Mouse (Mus musculus) fat pad, adult 2 months (tissue): ENCODE data around the gene Prkar1b.
A peak's percentile ranks its signal among the peaks of the same experiment; 100 is the strongest.

Experiments
- DNase-seq: peaks from one replicate; pipeline ENCODE4 v3.0.0-alpha.2; 2011; ENCODE audit warnings: low read depth, low spot score; ENCODE audit errors: extremely low read depth

The Prkar1b gene

DNA sequence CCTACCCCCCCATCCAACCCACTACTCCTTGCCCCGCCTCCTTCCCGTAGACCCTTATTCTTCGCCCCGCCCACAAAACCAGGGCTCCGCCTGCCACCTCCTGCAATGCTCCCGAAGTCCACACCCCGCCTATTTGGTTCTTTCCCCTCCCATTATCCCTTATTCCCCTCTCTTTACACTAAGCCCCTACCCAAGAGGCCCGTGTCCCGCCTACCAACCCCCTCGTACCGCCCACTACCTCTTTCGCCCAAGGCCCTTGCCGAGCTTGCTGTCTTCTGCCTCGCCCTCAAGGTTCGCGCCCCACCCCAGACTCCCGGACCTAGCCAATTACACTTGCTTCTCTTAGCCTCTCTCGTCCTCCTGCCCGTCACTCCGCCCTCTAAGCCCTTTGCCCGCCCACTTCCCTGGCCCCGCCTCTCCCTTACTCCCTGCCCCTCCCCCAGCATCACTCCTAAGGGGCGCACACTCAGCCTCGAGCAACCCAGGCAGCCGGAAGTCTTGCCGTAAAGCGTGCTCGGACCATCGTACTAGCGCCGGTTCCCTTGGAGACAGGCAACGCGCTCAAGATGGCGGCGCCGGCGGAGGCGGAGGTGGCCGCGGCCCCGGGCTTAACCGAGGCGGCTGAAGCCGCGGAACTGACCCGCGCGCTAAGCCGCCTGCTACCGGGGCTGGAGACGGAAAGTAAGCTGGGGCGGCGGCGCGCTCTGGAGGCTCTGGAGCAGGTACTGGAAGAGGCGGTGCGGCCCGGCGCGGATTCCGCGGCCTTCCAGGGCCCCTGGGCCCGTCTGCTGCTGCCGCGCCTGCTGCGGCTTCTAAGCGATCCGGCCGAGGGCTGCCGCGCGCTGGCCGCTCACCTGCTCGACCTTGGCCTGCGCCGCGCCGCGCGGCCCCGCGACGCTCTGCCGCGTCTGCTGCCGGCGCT is at the start of gene Prkar1b, which contains the start of gene Dnaaf5:
Gene Prkar1b, minus strand, starts transcription at position 321 of the 922 bp plus-strand sequence.
Gene Dnaaf5, plus strand, starts transcription at position 543 of the 922 bp plus-strand sequence.
- DNase-seq: peak; percentile 88

DNA sequence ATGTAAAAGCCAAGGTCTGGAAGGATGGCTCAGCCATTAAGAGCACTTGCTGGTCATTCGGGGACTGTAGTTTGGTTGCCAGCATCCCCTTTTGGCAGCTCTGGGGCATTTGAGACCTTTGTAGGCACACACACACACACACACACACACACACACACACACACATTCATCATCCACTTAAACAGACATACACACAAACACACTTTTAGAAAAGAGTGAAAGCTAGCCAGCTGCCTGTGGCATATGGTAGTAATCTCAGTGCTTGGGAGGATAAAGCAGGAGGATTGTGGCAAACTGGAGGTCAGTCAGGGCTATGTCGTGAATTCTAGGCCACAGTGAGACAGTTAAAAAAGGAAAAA is 49.8 kb upstream of the Prkar1b start:
- no peak for DNase-seq

DNA sequence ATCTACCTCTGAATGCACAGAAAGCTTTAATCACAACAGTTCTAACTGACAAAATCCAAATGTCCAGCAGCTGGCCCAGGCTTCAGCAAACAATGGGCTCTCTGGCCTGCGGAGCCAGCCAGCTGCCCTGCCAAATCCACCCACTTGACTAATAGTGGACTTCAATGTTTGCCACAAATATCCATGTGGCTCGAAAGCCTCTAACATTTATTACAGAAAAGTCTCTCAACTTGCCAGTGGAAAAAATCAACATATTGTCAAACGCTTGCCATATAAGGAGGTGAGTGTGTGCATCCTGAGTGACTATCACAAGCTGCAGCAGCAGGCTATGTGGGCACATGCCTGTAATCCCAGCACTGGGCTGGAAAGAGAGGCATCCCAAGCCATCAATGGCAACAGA is 49.0 kb upstream of the Prkar1b start:
- no peak for DNase-seq

DNA sequence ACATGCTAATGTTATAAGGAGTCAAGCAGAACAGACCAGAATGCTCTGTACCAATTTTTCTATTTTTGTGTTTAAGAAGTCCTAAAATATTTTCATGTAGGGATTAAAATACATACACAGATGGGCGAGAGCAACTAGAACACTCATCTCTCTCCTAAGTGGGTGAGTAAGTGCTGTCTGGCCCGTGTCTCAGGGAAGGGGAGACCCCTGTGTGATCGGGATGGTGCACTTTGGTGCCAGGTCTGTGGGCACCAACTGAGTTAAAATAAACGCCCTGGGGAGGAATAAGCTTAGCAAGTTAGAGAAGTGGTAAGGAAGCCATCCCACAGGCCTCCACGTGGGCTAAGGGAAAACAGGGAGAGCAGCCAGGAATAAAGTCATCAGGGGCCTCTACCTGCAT is 41.2 kb upstream of the Prkar1b start:
- no peak for DNase-seq

DNA sequence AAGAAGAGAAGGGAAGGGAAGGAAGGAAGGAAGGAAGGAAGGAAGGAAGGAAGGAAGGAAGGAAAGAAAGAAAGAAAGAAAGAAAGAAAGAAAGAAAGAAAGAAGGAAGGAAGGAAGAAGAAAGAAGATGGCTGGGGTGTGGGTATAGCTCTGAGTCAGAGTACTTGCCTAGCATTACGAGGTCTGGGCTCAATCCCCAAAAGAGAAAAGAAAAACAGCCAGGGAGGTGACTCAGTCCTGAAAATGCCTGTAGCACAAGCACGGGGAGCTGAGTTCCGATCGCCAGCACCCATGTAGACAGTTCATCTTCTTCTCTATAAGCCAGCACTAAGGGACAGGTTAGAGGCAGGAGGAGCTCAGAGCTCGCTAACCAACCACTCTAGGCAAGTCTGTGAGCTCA is 39.9 kb upstream of the Prkar1b start:
- no peak for DNase-seq

DNA sequence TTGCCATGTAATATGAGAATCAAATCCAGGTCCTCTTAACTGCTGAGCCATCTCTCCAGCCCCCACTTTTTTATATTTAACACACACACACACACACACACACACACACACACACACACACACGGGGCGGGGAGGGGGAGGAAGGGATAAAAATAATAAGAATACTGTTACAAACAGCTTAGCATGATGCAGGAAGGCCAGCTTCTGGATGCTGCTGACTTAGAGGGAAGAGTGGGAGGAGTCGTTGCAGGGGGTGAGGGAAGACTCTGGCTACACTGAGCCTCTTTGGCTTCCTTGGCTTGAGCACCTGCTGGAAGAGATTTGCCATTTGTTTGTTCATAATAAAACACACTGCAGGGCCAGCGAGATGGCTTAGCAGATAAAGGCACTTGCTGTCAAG is 35.1 kb upstream of the Prkar1b start:
- no peak for DNase-seq

DNA sequence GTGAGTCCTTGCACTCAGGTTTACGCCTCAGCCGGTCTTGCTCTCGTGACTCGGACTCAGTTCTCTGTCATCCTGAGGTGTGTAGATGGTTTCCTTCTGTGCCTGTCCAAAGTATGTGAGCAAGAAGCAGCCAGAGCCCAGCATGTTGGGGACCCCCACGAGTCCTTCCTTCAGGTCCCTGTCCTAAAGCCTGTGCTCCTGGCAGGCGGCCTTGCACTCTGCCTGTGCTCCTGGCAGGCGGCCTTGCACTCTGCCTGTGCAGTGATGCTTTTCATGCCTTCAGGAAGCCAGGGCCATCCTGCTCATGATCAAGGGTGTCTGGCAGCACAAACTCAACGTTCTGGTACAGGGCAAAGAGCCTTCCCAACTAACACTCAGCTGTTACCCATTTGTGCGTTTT is 33.8 kb upstream of the Prkar1b start:
- DNase-seq: no peak

DNA sequence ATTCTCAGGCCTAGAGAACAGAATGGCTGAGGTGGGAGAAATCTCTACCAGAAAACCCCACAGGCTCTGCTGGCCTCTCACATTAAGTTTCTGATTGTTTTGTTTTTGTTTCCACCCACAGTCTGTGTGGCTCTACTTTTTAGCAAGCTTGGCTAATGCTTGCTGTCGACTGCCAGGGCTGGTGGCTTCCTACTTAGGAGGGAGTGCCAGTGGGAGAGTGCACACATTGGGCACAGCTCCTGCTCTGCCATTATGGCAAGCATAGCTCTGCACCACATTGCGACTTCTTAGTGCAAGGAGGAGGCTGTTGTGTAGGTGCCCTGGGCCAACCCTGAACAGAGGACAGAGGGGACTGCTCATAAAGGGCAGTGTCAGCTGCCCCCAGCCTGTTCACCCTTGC is 33.3 kb upstream of the Prkar1b start:
- no peak for DNase-seq

DNA sequence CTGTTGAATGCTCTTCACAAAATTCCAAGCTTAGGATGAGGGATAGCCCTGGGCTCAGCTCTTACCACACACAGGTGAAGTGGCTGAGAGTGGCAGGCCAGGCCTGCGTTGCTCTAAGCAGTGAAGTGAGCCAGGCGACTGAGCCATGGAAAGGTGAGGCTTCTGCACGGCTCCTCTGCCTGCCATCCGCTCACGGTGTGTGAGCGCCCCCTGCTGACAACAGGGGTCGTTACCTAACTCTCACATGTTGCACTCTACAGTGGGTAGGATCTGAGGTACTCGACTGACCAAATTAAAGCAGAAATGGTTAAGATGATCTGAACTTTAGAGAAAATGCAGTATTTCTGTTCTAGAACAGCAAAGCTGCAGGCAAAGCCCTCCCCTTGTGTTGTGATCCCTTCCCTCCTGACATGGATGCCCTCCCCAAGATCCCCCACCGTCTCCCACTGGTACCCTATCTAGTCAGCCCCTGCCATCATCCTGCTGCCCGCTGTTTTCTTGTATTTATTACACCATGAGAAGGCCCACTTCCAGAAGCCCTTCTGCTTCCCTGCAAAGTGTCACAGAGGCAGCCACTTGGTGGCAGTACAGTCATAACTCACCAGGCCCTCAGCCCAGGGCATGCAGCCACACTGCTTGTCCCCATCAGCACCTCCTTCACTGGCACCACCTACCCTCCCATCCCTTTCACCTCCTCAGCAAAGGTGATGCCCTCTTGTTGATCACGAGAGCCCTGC is 29.3 kb upstream of the Prkar1b start:
- no peak for DNase-seq

DNA sequence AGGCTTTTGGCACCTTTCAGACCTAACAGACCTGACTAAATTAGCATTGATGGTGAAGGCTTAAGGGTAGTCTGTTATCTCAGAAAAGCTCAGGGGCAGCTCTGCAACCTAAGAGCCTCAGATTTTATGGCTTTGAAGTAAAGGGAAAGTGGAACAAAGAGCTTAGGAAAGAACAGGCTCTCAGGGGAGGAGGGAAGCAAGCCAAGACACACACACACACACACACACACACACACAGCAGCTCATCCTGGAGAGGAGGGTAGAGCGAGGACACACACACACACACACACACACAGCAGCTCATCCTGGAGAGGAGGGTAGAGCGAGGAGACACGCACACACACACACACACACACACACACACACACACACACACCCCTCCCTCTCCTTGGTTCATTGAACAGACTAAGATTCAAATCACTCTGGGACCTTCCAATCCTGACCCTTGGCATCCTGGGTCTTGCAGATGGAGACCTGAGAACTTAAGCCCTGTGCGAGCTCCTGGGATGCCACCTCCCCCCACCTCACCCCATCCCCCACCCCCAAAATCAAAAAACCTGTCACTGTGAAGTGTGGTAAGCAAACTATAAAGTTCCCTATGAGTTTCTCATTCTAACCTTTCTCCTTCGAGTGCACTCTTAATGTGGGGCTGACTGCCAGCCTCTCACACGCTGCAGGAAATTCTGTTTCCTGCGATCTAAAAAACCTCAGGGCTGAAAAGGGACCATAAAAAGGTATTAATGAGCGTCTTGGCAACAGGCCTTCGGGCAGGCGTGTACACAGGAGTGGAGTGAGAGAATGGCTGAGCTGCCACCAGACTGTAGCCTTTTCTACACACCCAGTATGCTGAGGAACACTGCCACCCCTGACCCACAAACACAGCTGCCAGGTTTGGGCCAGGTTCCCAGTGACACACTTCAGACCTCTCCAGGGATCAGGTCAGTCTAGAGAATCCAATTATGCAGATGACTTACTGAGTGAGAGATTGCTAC is 25.1 kb upstream of the Prkar1b start:
- peak; percentile 50 for DNase-seq

DNA sequence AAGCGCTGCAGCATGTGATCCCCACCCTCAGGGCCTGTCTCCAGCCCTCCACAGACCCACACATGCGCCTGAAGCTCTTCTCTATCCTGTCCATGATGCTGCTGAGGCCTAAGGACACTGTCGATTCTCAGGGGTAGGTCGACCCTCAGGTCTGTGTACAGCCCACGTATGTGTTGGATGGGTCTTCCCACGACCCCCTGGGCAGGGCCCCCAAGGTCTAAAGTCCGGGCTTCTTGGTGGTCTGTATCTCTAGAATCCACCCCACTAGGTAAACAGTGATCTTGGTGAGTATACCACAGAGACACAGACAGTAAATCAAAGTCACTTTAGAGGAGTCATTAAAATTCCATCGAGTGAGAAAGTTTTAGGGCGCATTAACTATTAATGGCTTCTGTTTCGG is 24.3 kb upstream of the Prkar1b start:
- DNase-seq: no peak

DNA sequence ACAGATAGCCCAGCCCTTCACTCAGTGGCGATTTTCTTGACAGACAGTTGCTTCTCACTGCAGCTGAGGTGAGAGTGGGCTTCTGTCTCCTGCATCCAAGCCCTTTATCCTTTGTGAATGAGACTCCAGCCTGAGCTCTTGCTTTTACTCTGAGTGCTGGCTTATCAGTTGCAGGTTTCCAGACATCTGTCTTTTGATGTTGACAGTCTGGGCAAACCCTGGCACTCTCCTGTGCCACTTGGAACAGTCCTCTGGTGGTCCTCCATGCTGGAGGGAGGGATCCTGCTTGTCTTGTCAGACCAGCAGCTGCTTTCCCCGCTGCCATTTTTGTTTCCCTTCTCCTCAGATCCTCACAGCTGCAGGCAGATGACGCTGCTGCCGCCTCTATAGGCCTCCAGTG is 22.1 kb upstream of the Prkar1b start:
- no peak for DNase-seq

DNA sequence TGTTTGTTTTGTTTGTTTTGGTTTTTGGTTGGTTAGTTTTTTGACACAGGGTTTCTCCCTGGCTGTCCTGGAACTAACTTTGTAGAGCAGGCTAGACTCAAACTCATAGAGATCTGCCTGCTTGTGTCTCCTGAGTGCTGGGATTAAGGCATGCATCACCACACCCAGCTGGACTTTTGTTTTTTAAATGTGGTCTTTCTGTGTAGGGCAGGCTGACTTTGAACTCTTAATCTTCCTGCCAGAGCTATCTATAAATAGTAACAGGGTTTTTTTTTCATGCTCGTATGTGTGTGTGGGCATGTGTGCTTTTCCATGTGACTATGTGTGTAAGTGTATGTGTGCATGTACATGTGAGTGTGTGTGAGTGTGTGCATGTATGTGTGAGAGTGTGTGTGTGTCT is 17.7 kb upstream of the Prkar1b start:
- DNase-seq: no peak

DNA sequence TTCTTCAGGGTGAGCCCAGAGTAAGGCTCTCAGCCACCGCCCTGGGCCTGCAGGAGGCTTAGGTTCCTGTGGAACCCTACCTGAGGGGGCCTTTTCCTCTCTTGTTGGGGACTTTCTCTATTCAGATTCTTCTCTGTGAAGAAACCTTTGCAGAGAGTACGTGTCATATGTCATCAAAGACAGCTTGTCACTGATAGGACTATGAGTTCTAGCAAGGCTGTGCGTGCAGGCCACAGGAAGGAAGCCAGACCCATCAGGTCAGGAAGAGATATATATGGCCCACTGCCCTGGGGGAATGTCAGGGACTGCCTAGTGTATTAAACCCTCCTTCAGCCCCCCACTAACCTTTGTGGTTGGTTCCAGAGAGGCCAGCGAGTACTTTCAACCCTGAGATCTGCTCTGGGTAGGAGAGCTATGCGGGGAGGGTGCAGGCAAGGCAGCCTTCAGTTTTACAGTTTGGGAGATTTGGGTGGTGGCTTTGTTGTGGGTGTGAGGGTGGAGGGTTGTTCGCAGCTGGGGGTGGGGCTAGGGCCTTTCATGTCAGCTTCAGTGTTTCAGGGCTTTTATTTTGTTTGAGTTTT is 17.1 kb upstream of the Prkar1b start:
- no peak for DNase-seq

DNA sequence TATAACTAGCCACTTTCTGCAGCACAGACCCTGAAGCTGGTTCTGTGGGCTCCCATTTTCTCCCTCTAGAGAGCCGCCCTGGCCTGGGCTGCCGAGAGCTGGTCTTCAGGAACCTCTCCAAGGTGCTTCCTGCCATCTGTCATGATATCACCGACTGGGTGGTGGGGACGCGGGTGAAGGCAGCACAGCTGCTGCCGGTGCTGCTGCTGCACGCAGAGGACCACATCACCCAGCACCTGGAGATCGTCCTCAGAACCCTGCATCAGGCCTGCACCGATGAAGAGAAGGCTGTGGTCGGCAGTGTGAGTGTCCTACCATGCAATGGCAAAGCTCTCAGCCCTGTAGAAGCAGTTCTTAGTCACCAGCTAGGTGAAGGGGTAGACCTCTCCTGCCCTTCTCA is 11.8 kb upstream of the Prkar1b start:
- no peak for DNase-seq

DNA sequence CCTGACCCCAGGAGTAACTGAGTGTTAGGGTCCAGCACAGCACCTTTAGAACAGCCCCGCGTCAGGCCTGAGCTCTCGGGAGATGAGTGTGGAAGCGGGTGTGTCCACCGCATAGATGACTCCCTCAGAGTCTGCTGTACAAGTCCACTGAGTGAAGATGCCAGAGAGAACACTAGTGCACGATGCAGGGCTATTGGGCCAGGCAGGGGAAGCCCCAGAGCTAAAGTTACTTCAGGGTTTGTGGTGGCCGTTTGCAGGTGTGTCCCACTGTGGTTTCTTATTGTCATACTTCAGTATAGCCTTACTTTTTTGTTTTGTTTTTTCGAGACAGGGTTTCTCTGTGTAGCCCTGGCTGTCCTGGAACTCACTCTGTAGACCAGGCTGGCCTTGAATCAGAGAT is 11.1 kb upstream of the Prkar1b start:
- DNase-seq: no peak

DNA sequence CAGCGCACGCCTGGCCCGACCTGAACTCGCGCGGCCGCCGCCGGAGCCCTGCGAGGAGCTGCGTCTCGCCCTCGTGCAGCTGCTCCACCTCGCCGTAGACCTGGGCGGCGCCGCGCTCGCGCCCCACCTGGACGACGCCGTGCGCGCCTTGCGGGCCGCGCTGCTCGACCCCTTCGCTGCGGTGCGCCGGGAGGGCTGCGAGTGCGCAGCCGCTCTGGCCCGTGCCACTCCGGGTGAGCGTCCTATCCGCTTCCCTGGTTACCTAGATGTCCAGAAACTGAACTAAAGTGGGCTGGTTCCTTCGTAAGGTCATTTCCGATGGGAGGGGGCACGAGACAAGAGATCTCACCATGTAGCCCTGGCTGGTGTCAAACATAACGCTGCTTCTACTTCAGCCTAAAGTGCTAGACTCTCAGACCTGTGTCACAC is 816 bp upstream of the Prkar1b start:
- no peak for DNase-seq

DNA sequence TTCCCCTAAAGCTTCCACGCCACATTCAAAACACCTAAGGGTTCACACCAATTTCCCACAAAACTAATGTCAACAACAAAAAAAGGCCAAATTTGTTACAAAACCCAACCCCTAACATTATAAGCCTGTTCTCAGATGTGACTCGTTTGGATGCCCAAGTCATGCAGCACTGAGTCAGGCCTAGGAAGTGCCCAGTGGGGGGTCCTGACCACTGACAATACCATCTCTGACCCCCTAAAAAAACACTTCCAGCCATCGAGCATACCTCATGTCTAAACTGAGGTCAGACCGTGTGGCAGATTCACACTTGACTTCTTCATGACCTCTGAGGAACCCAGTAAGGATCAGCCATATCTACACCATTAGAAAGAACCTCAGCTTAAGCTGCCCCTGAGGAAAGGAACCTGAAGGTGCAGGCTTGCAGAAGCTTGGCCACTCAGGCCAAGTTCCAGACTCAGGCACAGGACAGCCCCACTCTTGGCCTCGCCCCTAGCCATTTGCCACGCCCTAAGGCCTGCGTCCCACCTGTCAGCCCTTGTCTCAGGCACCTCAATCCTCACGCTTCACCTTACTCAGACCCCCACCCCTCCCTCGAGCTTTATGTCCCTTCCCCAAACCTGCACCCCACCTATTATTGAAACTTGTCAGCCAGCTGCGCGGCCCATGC is 662 bp downstream of the Prkar1b start:
- DNase-seq: peak; percentile 23

DNA sequence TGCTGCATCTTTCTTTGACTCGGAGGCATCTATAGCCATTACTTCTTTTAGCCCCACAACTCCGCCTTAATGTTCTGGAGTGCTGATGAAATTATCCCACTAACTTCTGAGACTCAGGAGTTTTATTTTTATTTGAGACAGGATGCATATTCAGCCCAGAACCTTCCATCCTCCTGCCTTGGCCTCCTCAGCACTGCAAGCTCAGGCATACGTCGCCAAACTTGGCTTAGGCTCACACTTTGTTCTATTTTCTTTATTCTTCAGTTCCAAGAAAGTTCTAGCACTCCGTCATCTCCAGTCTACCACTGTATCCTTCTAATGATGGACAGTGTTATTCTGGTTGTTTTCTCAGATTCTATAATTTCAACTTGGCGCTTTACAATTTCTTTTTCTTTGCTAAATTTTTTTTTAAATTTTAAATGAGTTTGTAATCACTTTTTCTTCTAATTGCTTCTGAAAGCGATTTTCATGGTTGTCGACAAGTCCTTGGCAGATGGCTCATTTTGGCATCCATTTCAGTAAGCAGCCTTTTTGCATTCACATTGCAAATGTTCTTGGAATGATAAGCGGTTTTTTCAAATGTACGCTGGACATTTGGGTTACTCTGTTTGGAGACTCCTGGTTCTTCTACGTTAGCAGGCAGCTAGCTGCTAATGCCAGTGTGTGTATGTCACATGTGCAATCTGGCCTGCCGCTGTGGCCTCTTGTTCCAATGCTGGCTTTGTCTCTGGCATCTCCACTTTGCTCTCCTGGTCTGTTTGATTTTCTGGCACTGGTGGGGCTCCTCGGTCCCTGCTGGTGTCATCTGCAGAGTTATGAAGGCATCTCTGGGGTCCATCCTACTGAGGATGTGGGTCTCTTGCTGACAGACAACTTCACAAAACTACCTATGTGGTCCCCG is 2.4 kb downstream of the Prkar1b start:
- DNase-seq: no peak
